Mouse (Mus musculus) midbrain, embryonic 15.5 days (tissue): ENCODE data around the gene Nup85. TPM values are rescaled to one million over a fixed set of nuclear protein-coding genes. Genes with fewer than 3 reads are reported as not detected.

Source experiments
- ATAC-seq: fragments of 200-750 bp; cut with Nextera tagmentation; replicated peaks from 2 replicates; pipeline ENCODE4 v1.8.0; 2017; ENCODE audit warnings: moderate TSS enrichment
- H3K27ac ChIP-seq: fragments of 300-500 bp; sonication (generic); 2 replicates; pipeline ENCODE4 v1.5.1; 2015; ENCODE audit warnings: mild to moderate bottlenecking, inconsistent platforms
- H3K27me3 ChIP-seq: fragments of 300-500 bp; sonication (generic); replicated peaks from 2 replicates; pipeline ENCODE4 v1.6.1; 2015; ENCODE audit warnings: inconsistent platforms
- H3K36me3 ChIP-seq: fragments of 300-500 bp; sonication (generic); replicated peaks from 2 replicates; pipeline ENCODE4 v1.6.1; 2015; ENCODE audit warnings: inconsistent platforms
- H3K4me1 ChIP-seq: fragments of 300-500 bp; sonication (generic); 2 replicates; pipeline ENCODE4 v1.6.1; 2015; ENCODE audit warnings: inconsistent platforms
- H3K4me2 ChIP-seq: fragments of 300-500 bp; sonication (generic); 2 replicates; pipeline ENCODE4 v1.6.1; 2015; ENCODE audit warnings: inconsistent platforms, mild to moderate bottlenecking, moderate library complexity
- H3K4me3 ChIP-seq: fragments of 300-500 bp; sonication (generic); 2 replicates; pipeline ENCODE4 v1.5.1; 2015; ENCODE audit warnings: mild to moderate bottlenecking, inconsistent platforms
- H3K9ac ChIP-seq: fragments of 300-500 bp; sonication (generic); 2 replicates; pipeline ENCODE4 v1.6.1; 2015; ENCODE audit warnings: mild to moderate bottlenecking, inconsistent platforms
- H3K9me3 ChIP-seq: fragments of 300-500 bp; sonication (generic); 2 replicates; pipeline ENCODE4 v1.6.1; 2016; ENCODE audit warnings: inconsistent platforms
- WGBS: fragments of 180-500 bp; shearing (Covaris S2); methylation state at CpG from one replicate; pipeline ENCODE4 v1.1.7; 2015; ENCODE audit warnings: mixed read lengths; 5-methylcytosine and 5-hydroxymethylcytosine counted together
- polyA plus RNA-seq: library from polyadenylated mRNA; unstranded; fragments of >200 nt; fragmentation: Nextera tagmentation; extraction: Ambion mirVana; gene quantifications from 2 replicates; pipeline ENCODE4 v1.2.1, GENCODE M21; 2015

Nup85 gene
- polyA plus RNA-seq, 1 experiment from 2014 or later, result 118 TPM

GRCm38 (mm10) chr11:115606733-115607132, 42.5 kb downstream of the Nup85 start:
- WGBS, result 95% methylated on average over 18 of the region's 18 CpGs
- Histone ChIP-seq H3K9ac (no peak overlapping the region), H3K9me3 (no peaks in the 10 kb centered on the region), H3K4me1 (peaks cover 26% of the 10 kb centered on the region), H3K27ac (no peak overlapping the region), H3K4me2 (no peak overlapping the region), H3K27me3 (0 out of 2 replicates have a peak, but pooled peaks cover 3% of the 10 kb centered on the region), H3K36me3 (peaks cover 22% of the 10 kb centered on the region; the same call in 1 of the 2 replicates), H3K4me3 (no peak overlapping the region)
- ATAC-seq, result no peak

- Histone ChIP-seq H3K4me1 (peaks cover 29% of the 10 kb centered on the region), H3K9me3 (no peaks in the 10 kb centered on the region), H3K9ac (no peak overlapping the region), H3K36me3 (peaks cover 22% of the 10 kb centered on the region; the same call in 1 of the 2 replicates), H3K4me3 (no peak overlapping the region), H3K27me3 (peaks cover 7% of the 10 kb centered on the region; the same call in 1 of the 2 replicates), H3K27ac (no peak overlapping the region), H3K4me2 (no peak overlapping the region)
- 79% methylated on average over 23 of the region's 23 CpGs for WGBS
- no peak for ATAC-seq
Observed at GRCm38 (mm10) chr11:115608421-115609399, 44.5 kb downstream of the Nup85 start.

- no peak overlapping the region for H3K9ac ChIP-seq
- no peak overlapping the region for H3K4me3 ChIP-seq
- H3K4me1 ChIP-seq, result peaks cover 27% of the 10 kb centered on the region
- ATAC-seq, result no peak
- H3K4me2 ChIP-seq, result no peak overlapping the region
- H3K9me3 ChIP-seq, result no peaks in the 10 kb centered on the region
- H3K36me3 ChIP-seq, result peaks cover 22% of the 10 kb centered on the region; the same call in 1 of the 2 replicates
- WGBS, result 76% methylated on average over 3 of the region's 3 CpGs
- no peak overlapping the region for H3K27ac ChIP-seq
- H3K27me3 ChIP-seq, result peaks cover 13% of the 10 kb centered on the region; the same call in 1 of the 2 replicates
Observed at GRCm38 (mm10) chr11:115609576-115609975, 45.3 kb downstream of the Nup85 start.

DNA sequence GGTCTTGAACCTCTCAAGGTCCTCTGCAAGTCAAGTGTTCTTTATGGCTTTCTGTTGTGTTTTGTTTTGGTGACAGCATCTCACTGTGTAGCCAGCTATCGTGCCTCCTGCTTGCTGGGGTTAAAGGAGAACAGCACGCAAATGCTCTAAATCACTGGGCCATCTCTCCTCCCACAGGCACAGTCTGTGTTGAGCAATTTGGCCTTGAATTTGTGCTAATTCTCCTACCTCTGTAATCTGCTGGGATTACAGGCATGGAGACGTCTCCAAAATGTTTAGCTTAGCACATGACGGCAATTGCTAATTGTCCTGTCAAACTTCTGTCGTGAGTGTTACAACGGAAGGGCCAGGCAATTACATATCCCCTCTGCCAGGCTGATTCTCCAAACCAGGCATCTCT, 46.9 kb downstream of the Nup85 start:
- Histone ChIP-seq H3K4me2 (no peak overlapping the region; the same call in 1 of the 2 replicates), H3K27ac (no peak overlapping the region), H3K27me3 (peaks cover 20% of the 10 kb centered on the region; the same call in 1 of the 2 replicates), H3K9me3 (no peaks in the 10 kb centered on the region), H3K9ac (no peak overlapping the region), H3K36me3 (peaks cover 27% of the 10 kb centered on the region; the same call in 1 of the 2 replicates), H3K4me3 (no peak overlapping the region), H3K4me1 (peaks cover 17% of the 10 kb centered on the region)
- WGBS, result 76% methylated on average over 6 of the region's 6 CpGs
- no peak for ATAC-seq

DNA sequence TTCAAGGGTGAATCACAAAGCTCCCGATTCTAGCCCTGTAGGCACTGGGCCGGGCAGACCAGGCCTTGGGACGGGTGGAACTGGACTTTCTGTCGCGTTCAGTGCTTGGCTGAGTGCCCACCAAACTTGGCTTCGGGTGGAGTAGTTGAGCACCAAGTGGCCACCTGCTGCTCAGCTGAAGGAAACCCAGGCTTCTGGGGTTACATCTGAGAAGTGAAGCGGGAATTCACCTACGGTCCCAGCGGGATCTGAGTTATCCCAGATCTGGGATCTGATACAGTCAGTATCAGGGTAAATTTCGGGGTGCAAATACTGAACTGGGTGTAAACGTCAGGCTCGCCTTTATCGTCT, 47.8 kb downstream of the Nup85 start:
- peak overlapping the region; percentile 97 for H3K4me2 ChIP-seq
- no peak; the same call in 1 of the 2 replicates for ATAC-seq
- H3K27me3 ChIP-seq, result peaks cover 20% of the 10 kb centered on the region; the same call in 1 of the 2 replicates
- peaks cover 22% of the 10 kb centered on the region; the same call in 1 of the 2 replicates for H3K36me3 ChIP-seq
- H3K9me3 ChIP-seq, result no peaks in the 10 kb centered on the region
- peak overlapping the region; percentile 76 for H3K4me3 ChIP-seq
- peaks cover 17% of the 10 kb centered on the region for H3K4me1 ChIP-seq
- WGBS, result under 1% methylated on average over 13 of the region's 13 CpGs
- H3K27ac ChIP-seq, result peak overlapping the region; percentile 76
- peak overlapping the region; percentile 59 for H3K9ac ChIP-seq

DNA sequence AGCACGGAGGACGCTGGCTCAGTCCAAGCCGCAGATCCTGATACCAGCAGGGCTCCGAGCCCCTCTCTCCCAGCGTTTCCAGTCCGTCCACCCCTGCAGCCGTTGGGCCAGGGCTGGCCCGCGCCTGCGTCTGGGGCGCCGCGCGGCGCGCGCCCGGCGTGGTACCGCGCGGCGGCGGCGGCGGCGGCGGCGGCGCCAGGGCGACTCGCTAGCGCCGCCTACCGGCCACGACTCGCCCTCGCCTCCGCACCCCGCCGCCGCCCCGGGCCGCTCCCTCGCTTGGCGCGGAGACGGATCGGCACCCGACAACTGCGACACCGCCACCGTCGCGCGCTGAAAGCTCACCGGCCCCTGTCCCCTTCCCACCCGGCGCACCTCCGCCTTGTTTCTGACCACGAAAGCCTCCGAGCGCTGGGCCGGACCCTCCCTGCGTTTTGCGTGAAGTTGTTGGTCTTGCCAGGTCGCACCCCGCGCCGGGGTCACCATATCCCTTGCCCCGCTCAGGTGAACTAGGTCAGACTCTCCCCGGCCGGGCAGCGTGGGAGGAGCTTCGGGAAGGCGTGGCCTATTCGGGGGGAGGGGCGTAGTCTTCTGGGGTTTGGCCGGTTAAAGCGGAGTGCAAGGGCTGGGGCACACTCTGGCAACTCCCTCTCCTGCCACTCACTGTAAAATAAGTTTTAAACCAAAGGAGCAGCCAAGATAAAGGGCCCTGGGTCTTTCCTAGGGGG, 48.3 kb downstream of the Nup85 start, which contains the start of gene Mif4gd:
Gene Mif4gd, minus strand, starts transcription at position 560 of the 728 bp plus-strand sequence.
- H3K27me3 ChIP-seq, result peaks cover 20% of the 10 kb centered on the region; the same call in 1 of the 2 replicates
- H3K4me1 ChIP-seq, result peaks cover 17% of the 10 kb centered on the region
- peak within 1 kb of the TSS; percentile 76 for H3K4me3 ChIP-seq
- H3K36me3 ChIP-seq, result peaks cover 22% of the 10 kb centered on the region
- peak within 1 kb of the TSS; percentile 59 for H3K9ac ChIP-seq
- H3K4me2 ChIP-seq, result peak within 1 kb of the TSS; percentile 97
- H3K9me3 ChIP-seq, result no peaks in the 10 kb centered on the region
- H3K27ac ChIP-seq, result peak within 1 kb of the TSS; percentile 76
- peak; percentile 83 for ATAC-seq
- under 1% methylated on average over 77 of the region's 80 CpGs for WGBS

DNA sequence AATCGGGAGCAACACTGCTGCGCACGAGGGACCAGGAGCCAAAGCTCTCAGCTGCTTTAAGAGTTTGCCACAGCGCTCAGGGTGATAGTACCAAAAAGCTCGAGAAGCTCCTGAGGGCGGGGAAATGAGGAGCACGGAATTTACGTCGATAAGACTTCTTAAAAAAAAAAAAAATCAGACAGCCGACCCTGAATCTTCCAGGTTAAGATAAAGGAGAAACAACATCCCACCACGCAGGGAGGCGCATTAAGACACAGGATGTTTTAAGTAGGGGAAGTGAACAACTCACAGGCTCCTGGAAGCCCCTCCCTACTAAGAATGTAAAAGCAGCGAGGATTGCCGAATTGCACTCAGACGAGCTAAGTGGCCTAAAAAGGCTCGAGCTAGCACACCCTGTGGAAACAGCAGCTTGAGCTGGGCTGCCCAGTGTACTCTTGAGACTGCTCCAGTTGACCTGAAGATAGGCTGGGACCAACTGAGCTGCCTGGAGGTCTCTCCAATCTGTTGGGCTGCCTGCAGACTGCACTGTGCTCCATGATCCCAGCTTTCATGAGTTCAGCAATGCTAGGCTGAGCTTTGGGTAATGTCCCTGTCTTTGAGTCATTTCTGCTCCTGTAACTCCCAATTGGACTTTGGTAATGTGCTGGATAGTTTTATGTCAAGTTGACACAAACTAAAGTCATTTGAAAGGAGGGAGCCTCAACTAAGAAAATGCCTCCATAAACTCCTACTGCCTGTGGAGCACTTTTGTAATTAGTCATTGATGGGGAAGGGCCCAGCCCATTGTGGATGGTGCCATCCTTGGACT, 49.1 kb downstream of the Nup85 start:
- Histone ChIP-seq H3K4me1 (peaks cover 17% of the 10 kb centered on the region), H3K9ac (peak overlapping the region; percentile 59), H3K4me2 (peak overlapping the region; percentile 97), H3K27ac (peak overlapping the region; percentile 76), H3K9me3 (no peaks in the 10 kb centered on the region), H3K4me3 (peak overlapping the region; percentile 76), H3K36me3 (peaks cover 15% of the 10 kb centered on the region), H3K27me3 (peaks cover 20% of the 10 kb centered on the region; the same call in 1 of the 2 replicates)
- ATAC-seq, result no peak
- WGBS, result 1% methylated on average over 16 of the region's 16 CpGs

DNA sequence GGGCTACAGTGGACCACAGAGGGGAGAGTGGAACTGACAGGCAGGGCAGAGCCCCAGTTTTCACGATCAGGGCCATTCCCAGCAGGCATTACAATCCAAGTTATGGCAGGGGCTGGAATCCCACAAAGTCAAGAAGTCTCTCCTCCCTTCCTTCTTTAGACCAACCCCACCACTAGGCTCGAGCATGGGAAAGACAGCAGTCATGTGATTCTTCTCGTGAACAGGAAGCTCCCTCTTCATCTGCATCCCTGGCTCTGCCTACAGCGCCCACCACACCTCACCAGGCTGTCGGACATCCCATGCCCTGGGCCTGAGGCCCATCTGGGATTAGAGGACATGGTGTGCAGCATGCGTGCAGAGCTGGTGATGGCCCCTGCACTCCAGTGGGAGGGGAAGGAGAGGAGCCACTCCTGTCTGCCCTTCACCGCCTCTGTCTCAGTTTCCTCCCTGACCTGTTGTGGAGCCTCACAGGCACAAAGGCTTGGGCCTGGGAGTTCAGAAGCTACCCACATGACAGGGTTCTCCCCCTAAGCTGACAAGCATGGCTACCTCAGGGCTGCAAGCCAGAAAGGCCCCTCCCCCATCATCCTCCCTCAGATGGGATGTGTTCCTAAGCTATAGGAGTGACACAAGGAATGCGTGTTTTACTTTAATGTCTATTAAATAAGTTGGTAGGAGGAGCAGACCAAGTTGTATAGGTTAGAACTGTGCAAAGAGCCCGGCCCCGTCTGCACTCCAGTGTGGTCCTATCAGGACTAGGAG, 50.3 kb downstream of the Nup85 start:
- 76% methylated on average over 10 of the region's 10 CpGs for WGBS
- no peak overlapping the region for H3K27ac ChIP-seq
- no peak overlapping the region for H3K4me2 ChIP-seq
- peaks cover 17% of the 10 kb centered on the region for H3K4me1 ChIP-seq
- peaks cover 20% of the 10 kb centered on the region; the same call in 1 of the 2 replicates for H3K27me3 ChIP-seq
- H3K4me3 ChIP-seq, result no peak overlapping the region
- no peaks in the 10 kb centered on the region for H3K9me3 ChIP-seq
- H3K9ac ChIP-seq, result no peak overlapping the region
- H3K36me3 ChIP-seq, result peaks cover 11% of the 10 kb centered on the region; the same call in 1 of the 2 replicates
- ATAC-seq, result no peak

- Histone ChIP-seq H3K36me3 (peaks cover 16% of the 10 kb centered on the region; the same call in 1 of the 2 replicates), H3K9me3 (no peaks in the 10 kb centered on the region), H3K4me3 (no peak overlapping the region), H3K9ac (no peak overlapping the region), H3K27ac (no peak overlapping the region), H3K4me1 (peaks cover 17% of the 10 kb centered on the region), H3K4me2 (no peak overlapping the region), H3K27me3 (peaks cover 20% of the 10 kb centered on the region; the same call in 1 of the 2 replicates)
- ATAC-seq, result no peak
- 81% methylated on average over 15 of the region's 15 CpGs for WGBS
Observed at GRCm38 (mm10) chr11:115615108-115615825, 51.0 kb downstream of the Nup85 start.

- H3K4me2 ChIP-seq, result no peak overlapping the region
- no peak overlapping the region for H3K27ac ChIP-seq
- H3K9me3 ChIP-seq, result no peaks in the 10 kb centered on the region
- peaks cover 17% of the 10 kb centered on the region for H3K4me1 ChIP-seq
- no peak overlapping the region for H3K9ac ChIP-seq
- H3K4me3 ChIP-seq, result no peak overlapping the region
- H3K36me3 ChIP-seq, result peaks cover 22% of the 10 kb centered on the region; the same call in 1 of the 2 replicates
- H3K27me3 ChIP-seq, result peaks cover 20% of the 10 kb centered on the region; the same call in 1 of the 2 replicates
- no peak for ATAC-seq
- 93% methylated on average over 6 of the region's 6 CpGs for WGBS
Observed at GRCm38 (mm10) chr11:115615875-115616274, 51.6 kb downstream of the Nup85 start.
